Mouse (Mus musculus): ENCODE results near the gene Gm42906. TPM values are rescaled to one million over a fixed set of nuclear protein-coding genes. Genes with fewer than 3 reads are reported as not detected.

Gm42906 gene
- total and polyA plus RNA-seq, 3 experiments, result not detected

DNA sequence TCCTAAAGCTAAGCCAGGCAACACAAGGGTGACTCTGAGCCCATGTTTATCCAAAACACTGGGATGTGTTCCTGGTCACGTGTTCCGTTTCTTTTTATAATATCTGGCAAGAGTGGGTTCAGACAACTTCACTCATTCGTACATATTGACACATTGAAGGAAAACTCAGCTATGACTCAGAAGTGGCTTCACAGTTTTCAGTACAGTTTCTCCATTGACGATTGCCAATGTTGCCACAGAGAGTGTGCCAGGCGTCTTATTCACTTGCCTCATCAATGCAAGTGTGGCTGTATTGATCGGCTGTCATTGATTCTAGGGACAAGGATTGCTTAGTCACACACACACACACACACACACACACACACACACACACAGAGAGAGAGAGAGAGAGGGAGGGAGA lies 381.8 kb downstream of the Gm42906 start (continued):
- TF ChIP-seq JUND (IDR thresholded peaks at IDR 0.05; ENCODE audit: low read depth, low read length), result no peak

DNA sequence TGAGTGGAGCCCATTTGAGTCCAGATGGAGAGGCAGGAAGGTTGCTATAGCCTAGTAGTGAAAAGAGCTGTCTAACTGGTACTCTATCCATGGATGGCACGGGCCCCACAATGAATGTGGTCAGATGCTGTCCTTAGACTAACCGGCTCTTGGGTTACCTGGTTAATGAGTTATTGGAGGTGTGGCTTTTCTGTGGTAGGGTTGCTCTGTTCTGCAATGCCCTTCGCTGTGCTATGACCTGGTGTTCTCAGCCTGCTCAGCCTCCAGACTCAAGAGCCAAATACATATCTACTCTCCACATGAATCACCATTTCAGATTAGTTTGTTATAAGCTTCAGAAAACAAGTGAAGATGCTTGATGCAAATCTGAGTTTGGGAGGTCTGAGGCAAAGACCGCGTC lies 385.1 kb downstream of the Gm42906 start:
- no peak overlapping the region for H3K27ac ChIP-seq (ENCODE audit: control insufficient read depth, low read depth, low read length)
- no peaks in the 10 kb centered on the region for H3K27me3 ChIP-seq (ENCODE audit: control insufficient read depth in 1 of 2, insufficient read depth in 2 of 2, low read length in 2 of 2)
- no peaks in the 10 kb centered on the region for H3K9me3 ChIP-seq (replicated peaks; ENCODE audit: insufficient read depth, low read length)
- no peak overlapping the region for H3K4me3 ChIP-seq (ENCODE audit: control insufficient read depth in 1 of 2, insufficient read depth in 1 of 2, low read depth in 2 of 2, low read length in 2 of 2)
- no peaks in the 10 kb centered on the region for H3K4me1 ChIP-seq (ENCODE audit: control insufficient read depth in 1 of 2, insufficient read depth in 2 of 2, low read length in 2 of 2)
- DNase-seq (ENCODE audit: low read depth, low spot score), result no peak
- H3K9ac ChIP-seq (ENCODE audit: control insufficient read depth, low read depth, low read length, poor library complexity, severe bottlenecking), result no peak overlapping the region
- TF ChIP-seq ZC3H11A (IDR thresholded peaks at IDR 0.05; ENCODE audit: low read depth, low read length), result no peak
- no peak for TF ChIP-seq JUND (IDR thresholded peaks at IDR 0.05; ENCODE audit: low read depth, low read length)
- no peak for TF ChIP-seq POLR2A (IDR thresholded peaks at IDR 0.05; ENCODE audit: control insufficient read depth in 1 of 2, insufficient read depth in 1 of 2, low read depth in 1 of 2, low read length in 2 of 2, poor library complexity in 1 of 2)
- TF ChIP-seq SMC3 (IDR thresholded peaks at IDR 0.05; ENCODE audit: low read depth, low read length), result no peak
- TF ChIP-seq MAFK (IDR thresholded peaks at IDR 0.05; ENCODE audit: borderline replicate concordance, low read depth, low read length), result no peak
- no peak for TF ChIP-seq TAL1 (IDR thresholded peaks at IDR 0.05; ENCODE audit: low read length)
- no peak for TF ChIP-seq USF2 (IDR thresholded peaks at IDR 0.05; ENCODE audit: borderline replicate concordance in 1 of 2, insufficient read depth in 1 of 2, low read depth in 1 of 2, low read length in 2 of 2)
- TF ChIP-seq MYC (IDR thresholded peaks at IDR 0.05; ENCODE audit: low read depth, low read length), result no peak
- TF ChIP-seq TBP (IDR thresholded peaks at IDR 0.05; ENCODE audit: low read depth, low read length), result no peak
- TF ChIP-seq ZKSCAN1 (IDR thresholded peaks at IDR 0.05; ENCODE audit: low read depth, low read length), result no peak
- no peak for TF ChIP-seq NRF1 (IDR thresholded peaks at IDR 0.05; ENCODE audit: insufficient read depth, low read depth, low read length, poor library complexity, severe bottlenecking)
- no peak for TF ChIP-seq MEF2A (IDR thresholded peaks at IDR 0.05; ENCODE audit: extremely low read depth, insufficient replicate concordance, low read depth, low read length, poor library complexity, severe bottlenecking)
- no peak for TF ChIP-seq CHD2 (IDR thresholded peaks at IDR 0.05; ENCODE audit: low read length)
- no peaks in the 10 kb centered on the region for H3K36me3 ChIP-seq (ENCODE audit: control insufficient read depth in 1 of 2, insufficient read depth in 2 of 2, low read length in 2 of 2)
- H3K79me2 ChIP-seq (ENCODE audit: control insufficient read depth, insufficient read depth, low read length, poor library complexity), result no peaks in the 10 kb centered on the region

DNA sequence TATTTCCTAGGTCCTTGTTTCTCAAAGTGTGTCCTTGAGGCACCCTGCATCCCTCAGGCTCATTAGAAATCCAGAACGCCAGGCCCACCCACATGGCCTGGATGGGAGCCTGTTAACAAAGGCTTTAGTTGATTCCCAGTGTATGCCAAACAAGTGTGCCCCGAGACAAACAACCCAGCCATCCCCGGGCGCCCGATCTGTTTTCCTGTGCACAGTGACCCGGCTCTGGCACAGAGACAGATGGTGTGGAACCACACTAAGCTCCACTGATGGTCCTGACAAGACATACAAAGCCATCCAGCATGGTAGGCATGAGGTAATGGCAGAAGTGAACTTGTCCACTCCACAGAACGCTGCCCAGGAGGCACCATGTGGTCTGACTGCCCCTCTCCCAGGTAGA lies 390.1 kb downstream of the Gm42906 start:
- H3K9me3 ChIP-seq (replicated peaks; ENCODE audit: insufficient read depth, low read length), result no peaks in the 10 kb centered on the region
- no peak for TF ChIP-seq POLR2AphosphoS2 (IDR thresholded peaks at IDR 0.05; ENCODE audit: low read length)
- no peak for TF ChIP-seq NRF1 (IDR thresholded peaks at IDR 0.05; ENCODE audit: insufficient read depth, low read depth, low read length, poor library complexity, severe bottlenecking)
- TF ChIP-seq KAT2A (conservative IDR thresholded peaks at IDR 0.05; ENCODE audit: low read depth, low read length), result no peak
- TF ChIP-seq UBTF (IDR thresholded peaks at IDR 0.05; ENCODE audit: borderline replicate concordance, insufficient read depth, low read depth, low read length), result no peak
- TF ChIP-seq ZMIZ1 (IDR thresholded peaks at IDR 0.05; ENCODE audit: low read depth, low read length), result no peak
- no peak for TF ChIP-seq ZNF384 (IDR thresholded peaks at IDR 0.05; ENCODE audit: low read depth, low read length)
- no peak for TF ChIP-seq TCF12 (IDR thresholded peaks at IDR 0.05; ENCODE audit: low read depth, low read length)
- TF ChIP-seq USF2 (IDR thresholded peaks at IDR 0.05; ENCODE audit: borderline replicate concordance in 1 of 2, insufficient read depth in 1 of 2, low read depth in 1 of 2, low read length in 2 of 2), result no peak
- no peak for TF ChIP-seq SIN3A (IDR thresholded peaks at IDR 0.05; ENCODE audit: low read length)
- no peak for DNase-seq (ENCODE audit: low read depth, low spot score)
- H3K27me3 ChIP-seq (ENCODE audit: control insufficient read depth in 1 of 2, insufficient read depth in 2 of 2, low read length in 2 of 2), result no peaks in the 10 kb centered on the region
- H3K4me1 ChIP-seq (ENCODE audit: control insufficient read depth in 1 of 2, insufficient read depth in 2 of 2, low read length in 2 of 2), result no peaks in the 10 kb centered on the region
- no peaks in the 10 kb centered on the region for H3K36me3 ChIP-seq (ENCODE audit: control insufficient read depth in 1 of 2, insufficient read depth in 2 of 2, low read length in 2 of 2)
- H3K27ac ChIP-seq (ENCODE audit: control insufficient read depth, low read depth, low read length), result no peak overlapping the region
- H3K4me3 ChIP-seq (ENCODE audit: control insufficient read depth in 1 of 2, insufficient read depth in 1 of 2, low read depth in 2 of 2, low read length in 2 of 2), result no peak overlapping the region
- no peaks in the 10 kb centered on the region for H3K79me2 ChIP-seq (ENCODE audit: control insufficient read depth, insufficient read depth, low read length, poor library complexity)
- no peak overlapping the region for H3K9ac ChIP-seq (ENCODE audit: control insufficient read depth, low read depth, low read length, poor library complexity, severe bottlenecking)

Measured in MEL (cell line).